Mouse (Mus musculus): ENCODE measurements around the gene Ppfibp2.

Ppfibp2 gene

DNA sequence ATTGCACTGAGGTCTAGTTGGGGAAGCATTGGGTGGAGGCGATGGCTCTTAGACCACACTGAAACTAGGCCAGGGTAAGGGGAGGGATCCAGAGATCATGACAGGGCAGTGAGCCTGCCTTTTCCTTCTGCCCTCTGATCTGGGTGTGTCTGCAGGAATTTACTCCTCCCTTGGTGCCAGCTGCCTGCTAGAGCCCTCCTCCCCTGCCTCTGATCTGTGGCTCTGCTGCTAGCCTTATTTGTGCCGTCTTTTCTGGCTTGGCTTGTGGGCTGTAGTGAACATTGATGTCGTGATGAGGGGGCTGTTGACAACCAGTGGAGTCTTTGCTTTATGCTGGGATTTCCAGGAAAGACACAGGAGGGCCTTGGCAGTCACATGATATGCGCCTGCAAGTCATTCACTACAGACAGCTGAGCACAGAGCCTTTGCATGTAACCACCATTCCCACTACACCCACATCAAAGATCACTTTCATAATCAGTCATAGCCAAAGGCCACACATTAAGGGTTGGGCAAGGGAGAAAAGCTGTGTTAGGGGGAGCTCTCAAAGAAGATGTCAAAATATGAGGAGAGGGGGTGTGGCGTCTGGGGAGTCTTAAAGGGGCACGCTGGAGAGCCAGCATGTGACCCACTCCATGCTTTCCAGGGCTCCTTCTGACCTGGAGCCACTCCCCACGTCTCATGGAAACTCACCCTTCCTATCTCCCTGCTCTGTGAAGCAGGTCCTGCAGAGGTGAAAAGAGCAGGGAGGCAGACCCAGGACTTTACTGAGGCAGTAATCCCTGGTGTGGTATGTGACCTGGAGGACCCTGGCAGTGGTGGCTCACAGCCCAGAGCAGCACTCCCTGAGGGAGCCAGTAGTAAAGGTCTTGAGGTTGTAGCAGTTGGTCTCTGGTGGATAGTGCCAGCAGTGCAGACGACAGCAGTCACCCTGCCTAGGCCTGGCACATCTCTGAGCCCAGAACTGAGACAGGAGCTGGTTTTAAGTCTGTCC lies 69.4 kb downstream of the Ppfibp2 start:
- DNase-seq (ENCODE audit: extremely low spot score) = peak; percentile 25

DNA sequence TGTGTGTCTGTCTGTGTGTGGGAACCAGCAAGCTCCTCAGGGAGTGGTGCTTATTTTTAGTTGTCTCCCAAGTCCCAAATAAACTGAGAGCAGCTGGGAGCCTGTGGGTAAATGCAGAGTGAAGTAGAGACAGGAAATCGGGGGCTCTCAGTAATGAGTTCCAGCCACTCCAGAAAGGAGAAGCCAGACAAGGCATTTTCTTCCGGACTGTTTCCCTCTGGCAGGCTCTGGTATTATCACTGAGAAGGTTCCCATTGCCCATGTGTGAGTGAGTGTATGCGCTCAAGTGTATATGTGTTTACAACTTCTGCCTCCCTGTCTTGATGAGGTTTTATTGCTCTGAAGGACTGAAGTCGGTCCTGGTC lies 70.2 kb downstream of the Ppfibp2 start:
- DNase-seq (ENCODE audit: extremely low spot score) = no peak

DNA sequence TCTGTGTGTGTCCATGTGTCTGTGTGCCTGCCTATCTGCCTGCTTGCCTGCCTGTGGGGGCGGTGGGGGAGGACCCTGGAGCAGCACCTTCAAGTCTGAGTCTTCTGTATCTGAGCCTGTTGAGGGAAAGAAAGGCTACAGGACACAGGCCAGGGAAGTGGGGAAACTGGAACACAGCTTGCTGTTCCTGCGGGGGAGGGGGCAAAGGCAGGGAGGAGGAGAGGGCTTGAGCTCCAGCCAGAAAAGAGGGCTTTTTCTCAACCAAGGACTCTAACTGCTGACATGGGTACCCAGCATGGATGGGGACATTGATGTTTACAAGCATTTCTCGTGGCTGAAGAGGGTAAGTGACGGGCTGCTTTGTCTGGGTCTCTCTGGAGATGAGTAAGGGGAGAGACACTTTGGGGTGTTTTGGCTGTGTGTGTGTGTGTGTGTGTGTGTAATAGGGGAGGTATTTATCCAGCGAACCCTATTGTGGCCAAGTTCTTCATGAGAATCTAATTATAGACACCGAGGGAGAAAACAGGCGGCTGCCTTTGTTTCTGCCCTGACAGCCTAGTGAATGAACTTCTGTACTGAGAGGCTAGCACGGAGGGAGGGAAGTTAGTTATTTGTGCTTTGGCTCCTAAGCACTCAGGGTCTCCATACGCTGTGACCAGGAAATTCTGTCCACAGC lies 70.7 kb downstream of the Ppfibp2 start:
- peak; percentile 52 for DNase-seq (ENCODE audit: extremely low spot score)

DNA sequence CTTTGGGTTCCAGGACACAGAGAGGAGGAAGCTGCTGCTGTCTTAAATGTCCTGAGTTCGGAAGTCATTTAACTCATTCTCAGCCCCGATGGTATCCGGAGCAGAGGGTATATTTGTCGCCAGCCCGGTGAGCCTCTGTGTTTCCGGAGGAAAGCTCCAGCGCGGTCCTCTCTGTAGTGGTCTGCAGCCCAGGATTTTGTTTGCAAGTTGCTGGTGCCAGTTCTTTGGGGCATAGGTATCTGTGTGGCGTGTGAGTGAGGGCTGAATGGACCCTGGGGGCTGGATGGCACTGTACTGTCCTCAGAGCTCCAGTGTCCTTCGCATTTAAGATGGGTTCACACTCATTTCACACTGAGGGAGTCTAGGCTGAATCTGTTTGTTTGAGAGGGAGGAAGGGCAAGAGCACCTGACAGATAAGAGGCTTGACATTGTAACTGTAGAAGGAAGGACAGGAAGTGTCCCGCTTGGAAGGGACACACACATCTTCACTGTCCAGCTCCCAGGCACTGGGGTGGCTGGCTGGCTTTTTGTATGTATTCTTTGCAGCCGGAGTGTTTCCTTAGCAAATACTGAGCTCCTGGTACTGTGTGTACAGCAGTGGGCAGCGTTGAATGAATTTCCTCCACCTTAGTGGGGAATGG lies 71.4 kb downstream of the Ppfibp2 start:
- no peak for DNase-seq (ENCODE audit: extremely low spot score)

- DNase-seq (ENCODE audit: extremely low spot score) = no peak
Measured at GRCm38 (mm10) chr7:107668514-107668913, 73.5 kb downstream of the Ppfibp2 start.

GRCm38 (mm10) chr7:107675224-107675623 lies 80.2 kb downstream of the Ppfibp2 start:
- no peak for DNase-seq (ENCODE audit: extremely low spot score)

DNA sequence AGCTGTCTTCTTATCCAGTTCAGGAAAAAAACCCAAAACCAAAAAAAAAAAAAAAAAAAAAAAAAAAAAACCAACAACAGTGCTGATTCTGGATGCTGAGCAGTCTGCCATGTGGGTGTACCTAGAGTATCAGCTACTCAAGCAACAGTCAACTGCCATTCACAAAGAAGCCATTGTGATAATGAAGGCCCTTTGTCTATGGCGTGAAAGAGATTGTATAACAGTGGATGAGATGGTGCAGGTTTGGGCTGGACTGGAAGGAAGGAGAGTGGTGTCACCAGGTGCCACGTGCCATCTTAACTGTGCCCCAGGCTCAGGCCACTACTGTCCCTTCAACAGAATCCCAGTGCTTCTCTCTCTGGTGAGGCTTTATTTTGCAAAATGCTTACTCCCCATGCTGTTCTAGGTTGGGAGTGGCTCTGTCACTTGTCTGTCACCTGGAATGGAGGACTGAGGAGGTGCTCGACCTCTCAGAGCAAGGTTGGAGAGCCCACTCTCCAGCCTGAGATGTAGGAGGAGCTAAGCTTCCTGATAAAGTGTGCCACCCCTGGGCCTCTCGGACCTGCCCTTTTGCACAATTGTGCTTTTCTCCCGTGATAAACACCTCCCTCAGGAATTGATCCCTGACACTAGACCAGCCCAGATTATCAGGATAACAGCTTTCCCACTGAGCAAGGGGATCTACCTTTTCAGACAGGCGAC lies 85.3 kb downstream of the Ppfibp2 start:
- DNase-seq (ENCODE audit: extremely low spot score) = no peak

GRCm38 (mm10) chr7:107681306-107681705 lies 86.3 kb downstream of the Ppfibp2 start:
- no peak for DNase-seq (ENCODE audit: extremely low spot score)

DNA sequence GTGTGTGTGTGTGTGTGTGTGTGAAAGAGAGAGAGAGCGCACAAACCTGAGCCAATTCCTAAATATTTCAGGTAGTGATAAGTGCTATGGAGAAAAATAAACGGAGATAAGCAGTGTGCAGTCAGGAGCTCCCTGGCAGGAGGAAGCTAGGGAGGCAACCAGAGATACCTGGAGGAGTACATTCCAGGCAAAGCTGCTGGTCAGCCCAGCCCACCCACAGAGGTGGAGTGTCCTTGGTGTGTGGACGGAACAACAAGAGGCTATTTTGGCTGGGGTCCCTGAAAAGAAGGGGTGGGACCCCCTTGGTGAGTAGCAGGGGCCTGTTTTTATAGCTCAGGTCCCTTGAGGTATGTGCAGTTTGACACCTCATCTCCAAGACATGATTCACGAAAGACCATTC lies 88.2 kb downstream of the Ppfibp2 start:
- DNase-seq (ENCODE audit: extremely low spot score) = no peak

GRCm38 (mm10) chr7:107683622-107684021 lies 88.6 kb downstream of the Ppfibp2 start:
- DNase-seq (ENCODE audit: extremely low spot score) = no peak

DNA sequence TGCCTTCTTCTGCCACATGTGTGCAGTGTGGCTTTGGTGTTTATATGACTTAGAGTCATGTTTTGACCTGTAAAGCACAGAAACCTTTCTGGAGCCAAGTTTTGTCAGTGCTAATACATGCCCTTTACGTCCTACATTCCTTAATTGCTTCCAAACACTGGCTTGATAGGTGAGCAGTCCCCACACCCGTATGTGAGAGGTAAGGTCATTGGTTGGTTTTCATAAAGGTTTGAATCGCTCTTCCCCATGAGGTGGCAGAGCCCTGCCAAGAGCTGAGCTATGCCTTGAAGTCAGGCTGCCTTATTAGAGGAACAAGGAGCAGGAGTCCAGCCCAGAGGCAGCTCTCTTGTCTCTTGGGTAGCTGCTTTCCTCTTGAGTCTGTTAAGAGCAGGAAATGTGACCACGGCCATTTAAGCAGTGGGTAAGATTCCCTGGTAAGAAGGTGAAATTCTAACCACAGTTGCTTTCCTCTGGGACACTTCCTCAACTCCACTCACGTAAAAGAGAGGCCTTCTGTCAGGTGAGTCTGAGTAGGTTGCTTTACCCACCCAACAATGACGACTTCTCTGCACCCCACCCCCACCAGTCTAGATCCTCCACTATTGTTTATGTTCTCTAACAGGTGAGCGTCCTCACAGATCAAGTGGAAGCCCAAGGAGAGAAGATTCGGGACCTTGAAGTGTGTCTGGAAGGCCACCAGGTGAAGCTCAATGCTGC lies 90.4 kb downstream of the Ppfibp2 start:
- DNase-seq (ENCODE audit: extremely low spot score) = no peak

- no peak for DNase-seq (ENCODE audit: extremely low spot score)
Measured at GRCm38 (mm10) chr7:107685955-107686285, 90.9 kb downstream of the Ppfibp2 start.

DNA sequence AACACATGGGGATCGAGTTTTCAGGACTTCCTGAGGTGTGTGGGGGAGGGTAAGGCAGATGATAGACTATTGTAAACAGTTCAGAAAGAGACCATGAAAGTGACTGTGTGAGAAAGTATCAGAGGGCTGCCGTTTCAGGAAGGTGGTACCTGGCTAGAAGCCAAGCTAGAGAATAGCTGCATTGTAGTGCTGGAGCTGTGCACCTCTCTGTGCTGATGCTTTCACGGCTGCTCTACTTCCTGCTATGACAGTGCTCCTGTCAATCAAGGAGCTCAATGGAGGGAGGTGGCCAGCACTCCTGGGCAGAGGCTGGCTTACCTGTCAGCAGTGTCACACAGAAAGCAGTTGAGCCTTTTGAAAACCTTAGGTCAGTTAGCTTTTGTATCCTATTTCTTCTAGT lies 92.4 kb downstream of the Ppfibp2 start:
- no peak for DNase-seq (ENCODE audit: extremely low spot score)

GRCm38 (mm10) chr7:107688040-107688439 lies 93.0 kb downstream of the Ppfibp2 start:
- no peak for DNase-seq (ENCODE audit: extremely low spot score)

GRCm38 (mm10) chr7:107690426-107691221 lies 95.6 kb downstream of the Ppfibp2 start:
- peak; percentile 70 for DNase-seq (ENCODE audit: extremely low spot score)

DNA sequence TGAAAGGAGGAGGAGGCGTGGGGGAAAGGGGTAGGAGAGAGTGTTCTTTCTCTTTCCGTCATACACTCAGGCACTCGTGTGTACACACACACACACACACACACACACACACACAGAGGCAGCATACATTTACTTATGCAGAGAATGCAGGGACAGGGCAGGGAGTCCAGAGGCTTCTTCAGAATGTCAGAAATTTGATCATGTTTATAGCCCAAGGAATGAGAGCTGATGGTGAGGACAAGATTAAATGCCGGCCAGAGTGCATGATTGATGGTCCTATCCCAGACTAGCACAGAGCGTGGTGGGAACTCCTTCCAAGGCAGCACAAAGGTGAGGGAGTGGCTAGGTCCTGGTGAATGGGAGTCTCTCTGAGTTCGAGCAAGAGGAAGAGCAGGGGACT lies 96.5 kb downstream of the Ppfibp2 start:
- DNase-seq (ENCODE audit: extremely low spot score) = peak; percentile 39

- DNase-seq (ENCODE audit: extremely low spot score) = no peak
Measured at GRCm38 (mm10) chr7:107694254-107694947, 99.4 kb downstream of the Ppfibp2 start.

DNA sequence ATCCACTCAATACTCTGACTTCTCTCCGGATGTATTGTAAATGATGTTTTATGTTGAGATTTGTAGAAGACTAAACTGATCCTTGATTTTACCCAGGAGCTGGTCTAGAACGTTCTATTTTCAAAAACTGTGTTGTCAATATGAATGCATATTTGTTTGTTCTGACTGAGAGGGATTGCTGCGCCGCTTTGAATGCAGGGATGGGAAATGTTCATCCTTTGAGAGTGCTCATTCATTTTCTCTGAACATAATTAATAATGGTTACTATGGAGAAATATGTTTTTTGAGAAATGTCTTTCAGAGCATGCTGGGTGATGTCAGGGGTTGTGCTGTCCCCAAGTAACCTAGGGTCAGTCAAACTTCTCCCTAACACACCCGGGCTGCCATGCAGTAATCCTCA lies 102.1 kb downstream of the Ppfibp2 start:
- DNase-seq (ENCODE audit: extremely low spot score) = no peak

- DNase-seq (ENCODE audit: extremely low spot score) = no peak
Measured at GRCm38 (mm10) chr7:107699926-107700325, 104.9 kb downstream of the Ppfibp2 start.

DNA sequence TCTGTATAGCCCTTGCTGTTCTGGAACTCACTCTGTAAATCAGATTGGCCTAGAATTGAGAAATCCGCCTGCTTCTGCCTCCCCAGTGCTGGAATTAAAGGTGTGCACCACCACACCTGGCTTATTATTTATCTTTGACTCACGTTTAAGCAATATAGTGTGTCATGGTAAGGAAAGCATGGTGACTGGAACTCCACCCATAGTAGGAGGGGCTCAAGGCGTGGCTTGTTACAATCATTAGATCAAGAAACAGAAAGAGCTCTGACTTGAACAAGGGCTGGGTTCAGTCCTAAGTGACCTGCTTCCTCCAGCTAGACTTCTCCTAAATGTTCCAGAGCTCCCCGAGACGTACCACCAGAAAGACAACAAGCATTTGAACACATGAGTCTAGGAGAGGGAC lies 105.6 kb downstream of the Ppfibp2 start:
- DNase-seq (ENCODE audit: extremely low spot score) = no peak
